Mouse (Mus musculus) limb, embryonic 10.5 days (tissue): ENCODE results near the gene Neo1. TPM values are rescaled to one million over a fixed set of nuclear protein-coding genes. Genes with fewer than 3 reads are reported as not detected.
A peak's percentile ranks its signal among the peaks of the same experiment; 100 is the strongest.

Experiments
- DNase-seq: peaks from one replicate; pipeline ENCODE4 v3.0.0-alpha.2; 2017; ENCODE audit warnings: low spot score
- H3K27ac ChIP-seq: fragments of 300-500 bp; sonication (generic); 2 replicates; pipeline ENCODE4 v1.5.1; 2016; ENCODE audit warnings: mild to moderate bottlenecking
- H3K27me3 ChIP-seq: fragments of 300-500 bp; sonication (generic); 2 replicates; pipeline ENCODE4 v1.6.1; 2016; ENCODE audit warnings: low read depth, mild to moderate bottlenecking; ENCODE audit not compliant: poor library complexity, severe bottlenecking
- H3K36me3 ChIP-seq: fragments of 300-500 bp; sonication (generic); 2 replicates; pipeline ENCODE4 v1.6.1; 2016; ENCODE audit warnings: mild to moderate bottlenecking, moderate library complexity
- H3K4me1 ChIP-seq: fragments of 300-500 bp; sonication (generic); 2 replicates; pipeline ENCODE4 v1.6.1; 2016
- H3K4me3 ChIP-seq: fragments of 300-500 bp; sonication (generic); 2 replicates; pipeline ENCODE4 v1.5.1; 2016; ENCODE audit warnings: mild to moderate bottlenecking, moderate library complexity
- H3K9me3 ChIP-seq: fragments of 300-500 bp; sonication (generic); replicated peaks from 2 replicates; pipeline ENCODE4 v1.6.1; 2016; ENCODE audit warnings: mild to moderate bottlenecking
- WGBS: fragments of 180-500 bp; shearing (Covaris S2); methylation state at CpG from one replicate; pipeline ENCODE4 v1.1.7; 2016; 5-methylcytosine and 5-hydroxymethylcytosine counted together
- polyA plus RNA-seq: library from polyadenylated mRNA; unstranded; fragments of >200 nt; fragmentation: Nextera tagmentation; extraction: Ambion mirVana; gene quantifications from 2 replicates; pipeline ENCODE4 v1.2.1, GENCODE M21; 2016

Neo1 gene
- polyA plus RNA-seq: 27.3 and 37.2 TPM in 2 replicates

- DNase-seq: peak; percentile 95
- under 1% methylated on average over 54 of the region's 86 CpGs for WGBS
- no peaks in the 10 kb centered on the region for H3K27me3 ChIP-seq
- no peaks in the 10 kb centered on the region for H3K9me3 ChIP-seq
- peaks cover 39% of the 10 kb centered on the region for H3K4me1 ChIP-seq
- H3K27ac ChIP-seq: peak within 1 kb of the TSS; percentile 99
- H3K4me3 ChIP-seq: peak within 1 kb of the TSS; percentile 98
- H3K36me3 ChIP-seq: no peaks in the 10 kb centered on the region
Observed at GRCm38 (mm10) chr9:59036159-59036731, at the start of gene Neo1. Gene Neo1, minus strand, starts transcription at chr9:59036441.

- DNase-seq: no peak
Observed at GRCm38 (mm10) chr9:59075632-59076031, 39.4 kb upstream of the Neo1 start.

GRCm38 (mm10) chr9:59073887-59074286 lies 37.6 kb upstream of the Neo1 start:
- Histone ChIP-seq H3K4me3 (no peak overlapping the region), H3K36me3 (no peaks in the 10 kb centered on the region), H3K27me3 (no peaks in the 10 kb centered on the region), H3K4me1 (peaks cover 23% of the 10 kb centered on the region), H3K9me3 (no peaks in the 10 kb centered on the region), H3K27ac (no peak overlapping the region)
- DNase-seq: no peak
- WGBS: 88% methylated on average over 4 of the region's 4 CpGs

More at GRCm38 (mm10) chr9:59075632-59076031, 39.4 kb upstream of the Neo1 start:
- 80% methylated on average over 4 of the region's 4 CpGs for WGBS
- Histone ChIP-seq H3K36me3 (no peaks in the 10 kb centered on the region), H3K4me1 (peaks cover 28% of the 10 kb centered on the region), H3K4me3 (no peak overlapping the region), H3K27ac (no peak overlapping the region), H3K9me3 (no peaks in the 10 kb centered on the region), H3K27me3 (no peaks in the 10 kb centered on the region)

DNA sequence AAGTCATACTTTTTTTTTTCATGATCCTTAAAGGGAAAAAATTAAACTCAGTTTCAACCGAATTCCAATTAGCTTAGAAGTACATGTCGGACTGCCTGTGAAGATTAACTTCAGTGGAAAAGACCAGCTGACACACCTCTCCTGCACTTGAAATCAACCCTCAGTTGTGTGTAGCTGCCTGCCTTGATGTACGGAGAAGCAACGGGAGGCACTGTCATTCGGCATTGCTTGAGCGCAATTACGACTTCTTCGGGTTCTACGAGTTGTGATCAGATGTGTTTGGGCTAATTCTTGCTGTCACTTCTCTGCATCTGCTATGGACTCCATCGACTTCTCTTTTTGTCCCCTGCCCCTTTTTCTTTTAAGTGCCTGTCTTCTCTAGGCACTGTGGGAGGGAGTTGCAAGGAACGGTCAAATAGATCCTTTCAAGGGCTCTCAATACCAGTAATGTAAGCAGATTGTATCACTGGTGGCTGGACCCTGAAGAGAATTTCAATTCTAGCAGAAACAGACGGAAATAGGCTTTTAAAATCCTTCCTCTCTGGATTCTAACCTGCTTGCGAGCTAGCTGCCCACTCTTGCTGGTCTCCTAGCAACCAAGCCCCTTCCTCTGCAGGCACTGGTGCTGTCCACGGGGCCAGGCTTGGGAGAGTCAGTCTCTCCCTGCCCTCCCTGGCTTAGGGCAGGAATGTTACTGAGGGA lies 36.0 kb upstream of the Neo1 start:
- WGBS: 45% methylated on average over 14 of the region's 14 CpGs
- Histone ChIP-seq H3K27ac (peak overlapping the region; percentile 31; the same call in 1 of the 2 replicates), H3K36me3 (no peaks in the 10 kb centered on the region)

GRCm38 (mm10) chr9:59071220-59071977 lies 35.2 kb upstream of the Neo1 start:
- peak overlapping the region; percentile 10; the same call in 1 of the 2 replicates for H3K27ac ChIP-seq
- no peak for DNase-seq
- no peaks in the 10 kb centered on the region for H3K36me3 ChIP-seq
- 55% methylated on average over 7 of the region's 7 CpGs for WGBS
- H3K4me1 ChIP-seq: peaks cover 32% of the 10 kb centered on the region
- H3K27me3 ChIP-seq: no peaks in the 10 kb centered on the region
- H3K4me3 ChIP-seq: no peak overlapping the region
- no peaks in the 10 kb centered on the region for H3K9me3 ChIP-seq

More for the DNA sequence above, 36.0 kb upstream of the Neo1 start:
- H3K4me3 ChIP-seq: peak overlapping the region; percentile 26
- H3K9me3 ChIP-seq: no peaks in the 10 kb centered on the region
- no peaks in the 10 kb centered on the region for H3K27me3 ChIP-seq
- peaks cover 24% of the 10 kb centered on the region for H3K4me1 ChIP-seq
- peak; percentile 52 for DNase-seq

DNA sequence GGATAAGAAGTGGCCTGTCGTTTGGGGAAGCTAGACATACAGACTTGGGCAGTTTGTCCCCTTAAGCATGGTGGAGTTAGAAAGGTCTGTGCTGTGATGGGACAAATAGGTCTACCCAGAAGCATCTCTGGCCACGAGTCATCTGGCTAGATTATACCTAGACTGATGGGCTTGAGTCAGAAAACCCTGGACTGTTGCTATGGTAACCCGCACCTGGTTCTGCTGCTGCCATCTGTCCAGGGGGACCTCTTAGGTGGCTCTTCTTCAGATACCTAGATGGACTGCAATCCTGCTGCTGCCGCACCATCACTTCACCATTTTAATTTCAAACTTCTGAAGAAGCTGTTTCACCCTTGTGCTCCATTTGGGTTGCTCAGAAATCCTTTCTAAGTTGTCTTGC lies 34.0 kb upstream of the Neo1 start:
- 84% methylated on average over 4 of the region's 4 CpGs for WGBS

GRCm38 (mm10) chr9:59065616-59066301 lies 29.5 kb upstream of the Neo1 start:
- Histone ChIP-seq H3K27me3 (no peaks in the 10 kb centered on the region), H3K4me3 (no peak overlapping the region), H3K27ac (peak overlapping the region; percentile 19; the same call in 1 of the 2 replicates), H3K36me3 (no peaks in the 10 kb centered on the region), H3K4me1 (peaks cover 21% of the 10 kb centered on the region), H3K9me3 (no peaks in the 10 kb centered on the region)
- DNase-seq: no peak
- 40% methylated on average over 6 of the region's 6 CpGs for WGBS

More for the DNA sequence above, 34.0 kb upstream of the Neo1 start:
- H3K4me3 ChIP-seq: no peak overlapping the region
- H3K4me1 ChIP-seq: peaks cover 44% of the 10 kb centered on the region
- H3K9me3 ChIP-seq: no peaks in the 10 kb centered on the region
- no peak for DNase-seq
- H3K27ac ChIP-seq: no peak overlapping the region
- H3K27me3 ChIP-seq: no peaks in the 10 kb centered on the region
- H3K36me3 ChIP-seq: no peaks in the 10 kb centered on the region

DNA sequence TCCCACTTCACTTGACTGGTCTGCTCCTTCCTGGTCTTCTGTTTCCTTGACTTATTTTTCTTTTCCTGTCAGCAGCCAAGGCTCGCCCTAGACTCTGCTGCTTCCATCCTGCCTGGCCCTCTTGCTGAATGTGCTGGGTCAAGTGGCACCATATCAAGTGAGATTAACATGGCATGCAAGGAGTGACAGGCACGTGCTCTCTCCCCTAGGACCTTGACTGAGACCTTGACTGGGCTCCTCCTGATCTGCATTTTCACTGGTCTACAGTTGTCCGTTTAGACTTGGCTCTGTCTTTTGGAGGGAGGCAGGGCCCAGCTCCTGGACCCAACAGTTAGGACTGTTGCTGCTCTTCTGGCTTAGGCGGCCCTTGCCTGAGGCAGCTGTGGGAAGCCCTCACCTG lies 26.2 kb upstream of the Neo1 start:
- H3K4me1 ChIP-seq: peaks cover 31% of the 10 kb centered on the region
- 80% methylated on average over 4 of the region's 4 CpGs for WGBS
- no peak overlapping the region for H3K4me3 ChIP-seq
- H3K27me3 ChIP-seq: no peaks in the 10 kb centered on the region
- no peaks in the 10 kb centered on the region for H3K9me3 ChIP-seq
- H3K36me3 ChIP-seq: no peaks in the 10 kb centered on the region
- no peak for DNase-seq
- peak overlapping the region; percentile 10; the same call in 1 of the 2 replicates for H3K27ac ChIP-seq

DNA sequence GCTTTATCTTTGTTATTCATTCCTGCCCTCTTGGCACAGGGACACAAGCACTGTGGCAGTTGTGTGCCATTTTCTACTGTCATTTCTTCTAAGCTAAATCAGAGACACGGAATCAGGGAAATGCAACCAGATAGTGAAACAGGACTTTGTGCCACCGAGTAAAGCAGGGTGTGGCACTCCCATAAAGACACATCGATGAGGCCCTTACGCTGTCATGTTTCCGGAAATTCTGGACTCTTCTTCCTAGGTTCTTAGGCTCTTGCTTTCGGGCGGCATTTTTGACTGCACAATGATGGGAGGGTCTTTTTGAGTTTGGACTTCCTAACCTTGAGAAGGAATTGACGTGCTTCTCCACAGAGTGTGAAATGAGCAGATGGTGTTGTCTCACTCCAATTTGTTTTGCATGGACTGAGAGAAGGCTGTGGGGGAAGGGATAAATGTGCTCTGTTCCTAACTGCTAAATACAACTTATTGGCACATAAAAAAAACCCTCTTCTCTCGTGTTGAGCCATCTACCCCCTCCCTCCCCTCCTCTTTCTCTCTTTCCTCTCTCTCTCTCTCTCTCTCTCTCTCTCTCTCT lies 23.9 kb upstream of the Neo1 start:
- WGBS: 84% methylated on average over 9 of the region's 9 CpGs
- H3K4me3 ChIP-seq: no peak overlapping the region
- H3K4me1 ChIP-seq: peaks cover 23% of the 10 kb centered on the region
- no peaks in the 10 kb centered on the region for H3K27me3 ChIP-seq
- H3K9me3 ChIP-seq: no peaks in the 10 kb centered on the region
- no peak overlapping the region for H3K27ac ChIP-seq
- no peak for DNase-seq
- no peaks in the 10 kb centered on the region for H3K36me3 ChIP-seq

DNA sequence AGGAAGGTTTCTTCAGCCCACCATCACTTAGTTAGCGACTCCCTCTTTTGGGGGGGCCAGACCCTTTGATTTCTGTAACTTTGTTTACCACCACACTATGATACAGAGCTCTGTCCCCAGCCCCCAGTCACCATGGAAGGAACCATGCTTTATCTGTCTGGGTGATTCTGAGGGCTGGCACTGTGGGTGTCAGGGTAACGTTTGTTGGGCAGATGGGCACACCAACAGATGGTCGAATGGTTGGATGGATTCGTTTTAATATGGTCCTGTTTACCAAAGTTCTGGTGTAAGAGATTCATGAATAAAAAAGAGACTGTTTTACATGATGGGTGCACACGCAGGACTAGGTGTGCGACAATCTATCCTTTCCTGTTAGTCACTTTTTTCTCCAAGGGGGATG lies 22.9 kb upstream of the Neo1 start:
- Histone ChIP-seq H3K27me3 (no peaks in the 10 kb centered on the region), H3K4me3 (no peak overlapping the region), H3K4me1 (peaks cover 23% of the 10 kb centered on the region), H3K36me3 (no peaks in the 10 kb centered on the region), H3K27ac (no peak overlapping the region), H3K9me3 (no peaks in the 10 kb centered on the region)
- DNase-seq: no peak
- WGBS: 91% methylated on average over 6 of the region's 6 CpGs

DNA sequence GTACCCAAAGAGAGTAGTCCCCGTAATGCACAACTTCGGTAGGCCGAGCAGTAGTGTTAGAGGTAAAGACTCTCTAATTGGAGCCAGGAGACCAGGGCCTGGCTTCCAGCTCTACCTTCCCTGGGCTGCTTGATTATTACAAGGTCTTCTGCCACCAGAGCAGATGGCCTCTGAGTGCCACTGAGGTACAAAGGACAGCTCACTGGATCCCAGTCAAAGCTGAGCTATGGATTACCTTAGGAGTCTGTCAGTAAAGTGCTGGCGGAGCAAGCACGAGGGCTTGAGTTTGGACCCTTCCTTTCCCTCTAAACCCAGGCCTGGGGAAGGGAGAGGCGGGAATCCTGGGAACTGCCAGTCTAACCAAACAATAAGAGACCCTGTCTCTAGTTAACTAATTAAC lies 21.8 kb upstream of the Neo1 start:
- no peaks in the 10 kb centered on the region for H3K36me3 ChIP-seq
- no peak overlapping the region; the same call in 1 of the 2 replicates for H3K27ac ChIP-seq
- no peaks in the 10 kb centered on the region for H3K27me3 ChIP-seq
- peaks cover 23% of the 10 kb centered on the region for H3K4me1 ChIP-seq
- DNase-seq: no peak
- no peaks in the 10 kb centered on the region for H3K9me3 ChIP-seq
- 73% methylated on average over 6 of the region's 6 CpGs for WGBS
- H3K4me3 ChIP-seq: no peak overlapping the region

GRCm38 (mm10) chr9:59056281-59056680 lies 20.0 kb upstream of the Neo1 start:
- H3K36me3 ChIP-seq: no peaks in the 10 kb centered on the region
- no peak overlapping the region for H3K27ac ChIP-seq
- 70% methylated on average over 8 of the region's 8 CpGs for WGBS
- H3K4me3 ChIP-seq: no peak overlapping the region
- peaks cover 23% of the 10 kb centered on the region for H3K4me1 ChIP-seq
- DNase-seq: no peak
- no peaks in the 10 kb centered on the region for H3K27me3 ChIP-seq
- H3K9me3 ChIP-seq: no peaks in the 10 kb centered on the region
